Mouse (Mus musculus): ENCODE measurements at regions not wholly inside any gene's neighbourhood (a gene's known extent, or its start where the extent isn't known, plus 50 kb on each side); places are given as distances from the start of the nearest gene placed in this dataset.

- H3K9ac ChIP-seq (ENCODE audit: low read depth, low read length) = no peak overlapping the region
- no peaks in the 10 kb centered on the region for H3K9me3 ChIP-seq (ENCODE audit: control insufficient read depth)
- H3K27ac ChIP-seq (ENCODE audit: low read depth, low read length) = no peak overlapping the region
- no peaks in the 10 kb centered on the region for H3K4me1 ChIP-seq (replicated peaks; ENCODE audit: control insufficient read depth, insufficient read depth, low read length)
- no peak for ATAC-seq
- H3K4me2 ChIP-seq (replicated peaks; ENCODE audit: low read depth) = no peak overlapping the region
- H3K27me3 ChIP-seq (replicated peaks; ENCODE audit: control insufficient read depth, insufficient read depth, low read length) = no peaks in the 10 kb centered on the region
- no peak for TF ChIP-seq CTCF (IDR thresholded peaks at IDR 0.05; ENCODE audit: low read depth)
- no peaks in the 10 kb centered on the region for H3K36me3 ChIP-seq (ENCODE audit: control insufficient read depth, insufficient read depth)
- no peak overlapping the region for H3K4me3 ChIP-seq (ENCODE audit: low read depth, low read length)
- 91% methylated on average over 2 of the region's 2 CpGs for WGBS
Measured at GRCm38 (mm10) chr2:57593558-57593957, 356.1 kb downstream of the Gpd2 start.

- H3K4me2 ChIP-seq (replicated peaks; ENCODE audit: low read depth) = no peak overlapping the region
- no peak overlapping the region for H3K27ac ChIP-seq (ENCODE audit: low read depth, low read length)
- no peaks in the 10 kb centered on the region for H3K9me3 ChIP-seq (ENCODE audit: control insufficient read depth)
- no peak overlapping the region for H3K4me3 ChIP-seq (ENCODE audit: low read depth, low read length)
- TF ChIP-seq CTCF (IDR thresholded peaks at IDR 0.05; ENCODE audit: low read depth) = no peak
- no peak for ATAC-seq
- no peaks in the 10 kb centered on the region for H3K36me3 ChIP-seq (ENCODE audit: control insufficient read depth, insufficient read depth)
- no peak overlapping the region for H3K9ac ChIP-seq (ENCODE audit: low read depth, low read length)
- WGBS = 35% methylated on average over 9 of the region's 9 CpGs
- no peaks in the 10 kb centered on the region for H3K4me1 ChIP-seq (replicated peaks; ENCODE audit: control insufficient read depth, insufficient read depth, low read length)
- H3K27me3 ChIP-seq (replicated peaks; ENCODE audit: control insufficient read depth, insufficient read depth, low read length) = no peaks in the 10 kb centered on the region
Measured at GRCm38 (mm10) chr2:57597694-57598358, 360.4 kb downstream of the Gpd2 start.

- ATAC-seq = no peak
- Histone ChIP-seq H3K9ac (ENCODE audit: low read depth, low read length) (no peak overlapping the region), H3K4me1 (replicated peaks; ENCODE audit: control insufficient read depth, insufficient read depth, low read length) (no peaks in the 10 kb centered on the region), H3K4me3 (ENCODE audit: low read depth, low read length) (no peak overlapping the region), H3K36me3 (ENCODE audit: control insufficient read depth, insufficient read depth) (no peaks in the 10 kb centered on the region), H3K9me3 (ENCODE audit: control insufficient read depth) (no peaks in the 10 kb centered on the region), H3K27ac (ENCODE audit: low read depth, low read length) (no peak overlapping the region), H3K4me2 (replicated peaks; ENCODE audit: low read depth) (no peak overlapping the region), H3K27me3 (replicated peaks; ENCODE audit: control insufficient read depth, insufficient read depth, low read length) (no peaks in the 10 kb centered on the region)
- no peak for TF ChIP-seq CTCF (IDR thresholded peaks at IDR 0.05; ENCODE audit: low read depth)
Measured at GRCm38 (mm10) chr2:57611599-57611998, 374.2 kb downstream of the Gpd2 start.

GRCm38 (mm10) chr2:57613243-57613642 is 375.8 kb downstream of the Gpd2 start:
- no peak for ATAC-seq
- TF ChIP-seq CTCF (IDR thresholded peaks at IDR 0.05; ENCODE audit: low read depth) = no peak
- Histone ChIP-seq H3K9ac (ENCODE audit: low read depth, low read length) (no peak overlapping the region), H3K36me3 (ENCODE audit: control insufficient read depth, insufficient read depth) (no peaks in the 10 kb centered on the region), H3K27ac (ENCODE audit: low read depth, low read length) (no peak overlapping the region), H3K4me2 (replicated peaks; ENCODE audit: low read depth) (no peak overlapping the region), H3K27me3 (replicated peaks; ENCODE audit: control insufficient read depth, insufficient read depth, low read length) (no peaks in the 10 kb centered on the region), H3K9me3 (ENCODE audit: control insufficient read depth) (no peaks in the 10 kb centered on the region), H3K4me1 (replicated peaks; ENCODE audit: control insufficient read depth, insufficient read depth, low read length) (no peaks in the 10 kb centered on the region), H3K4me3 (ENCODE audit: low read depth, low read length) (no peak overlapping the region)
- 66% methylated on average over 10 of the region's 10 CpGs for WGBS

- Histone ChIP-seq H3K4me1 (replicated peaks; ENCODE audit: control insufficient read depth, insufficient read depth, low read length) (no peaks in the 10 kb centered on the region), H3K9me3 (ENCODE audit: control insufficient read depth) (no peaks in the 10 kb centered on the region), H3K4me3 (ENCODE audit: low read depth, low read length) (no peak overlapping the region), H3K36me3 (ENCODE audit: control insufficient read depth, insufficient read depth) (no peaks in the 10 kb centered on the region), H3K4me2 (replicated peaks; ENCODE audit: low read depth) (no peak overlapping the region), H3K27ac (ENCODE audit: low read depth, low read length) (no peak overlapping the region), H3K27me3 (replicated peaks; ENCODE audit: control insufficient read depth, insufficient read depth, low read length) (no peaks in the 10 kb centered on the region), H3K9ac (ENCODE audit: low read depth, low read length) (no peak overlapping the region)
- no peak for TF ChIP-seq CTCF (IDR thresholded peaks at IDR 0.05; ENCODE audit: low read depth)
- 73% methylated on average over 12 of the region's 12 CpGs for WGBS
- no peak for ATAC-seq
Measured at GRCm38 (mm10) chr2:57614587-57614991, 377.2 kb downstream of the Gpd2 start.

- no peak for TF ChIP-seq CTCF (IDR thresholded peaks at IDR 0.05; ENCODE audit: low read depth)
- 1% methylated on average over 19 of the region's 19 CpGs for WGBS
- H3K4me2 ChIP-seq (replicated peaks; ENCODE audit: low read depth) = peak overlapping the region; percentile 58
- H3K9me3 ChIP-seq (ENCODE audit: control insufficient read depth) = no peaks in the 10 kb centered on the region
- no peak overlapping the region for H3K27ac ChIP-seq (ENCODE audit: low read depth, low read length)
- no peak for ATAC-seq
- peak overlapping the region; percentile 29 for H3K4me3 ChIP-seq (ENCODE audit: low read depth, low read length)
- H3K4me1 ChIP-seq (replicated peaks; ENCODE audit: control insufficient read depth, insufficient read depth, low read length) = no peaks in the 10 kb centered on the region
- no peaks in the 10 kb centered on the region for H3K36me3 ChIP-seq (ENCODE audit: control insufficient read depth, insufficient read depth)
- no peak overlapping the region for H3K9ac ChIP-seq (ENCODE audit: low read depth, low read length)
- H3K27me3 ChIP-seq (replicated peaks; ENCODE audit: control insufficient read depth, insufficient read depth, low read length) = no peaks in the 10 kb centered on the region
Measured at GRCm38 (mm10) chr2:57616525-57617225, 379.2 kb downstream of the Gpd2 start.
